Mouse (Mus musculus) cerebellum, postnatal 25 days (tissue): Measurements from ENCODE around the gene Ankrd35.
A peak's percentile ranks its signal among the peaks of the same experiment; 100 is the strongest.
"Not testable (repeated sequence)": the region's sequence is repeated elsewhere in the genome, so short reads cannot be mapped to it uniquely, and the experiment has no call there.

Experiments
- DNase-seq, 2 experiments: peaks; one replicate each; pipeline ENCODE4 v3.0.0; 2021; ENCODE audit warnings: mixed read lengths in 2 of 2

The Ankrd35 gene

GRCm38 (mm10) chr3:96707903-96708683 lies 38.2 kb downstream of the Ankrd35 start, which contains the start of gene Nudt17:
Gene Nudt17, minus strand, starts transcription at chr3:96708562.
- DNase-seq = peak; percentile 90 to 95

- DNase-seq = no peak
Measured at GRCm38 (mm10) chr3:96708684-96709064, 38.7 kb downstream of the Ankrd35 start.

DNA sequence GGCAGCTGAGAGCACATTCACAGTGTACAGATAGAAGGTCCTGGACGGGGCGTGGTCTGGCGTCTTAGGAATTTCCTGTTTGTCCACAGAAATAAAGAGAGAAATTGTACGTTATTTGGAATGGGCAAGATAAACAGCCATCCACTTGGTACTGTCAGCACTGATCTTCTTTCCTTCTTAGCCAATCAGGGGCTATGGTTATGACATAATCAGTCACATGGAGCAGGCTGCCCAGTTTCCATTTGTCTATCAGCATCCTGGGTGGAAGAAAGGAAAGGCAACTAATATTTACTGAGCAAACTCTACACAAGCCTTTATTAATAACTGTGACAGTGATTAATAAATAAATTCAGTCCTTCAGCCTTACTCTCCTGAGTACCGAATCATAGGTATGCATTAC lies 44.4 kb downstream of the Ankrd35 start:
- DNase-seq = no peak

GRCm38 (mm10) chr3:96715854-96716253 lies 45.9 kb downstream of the Ankrd35 start:
- no peak for DNase-seq

DNA sequence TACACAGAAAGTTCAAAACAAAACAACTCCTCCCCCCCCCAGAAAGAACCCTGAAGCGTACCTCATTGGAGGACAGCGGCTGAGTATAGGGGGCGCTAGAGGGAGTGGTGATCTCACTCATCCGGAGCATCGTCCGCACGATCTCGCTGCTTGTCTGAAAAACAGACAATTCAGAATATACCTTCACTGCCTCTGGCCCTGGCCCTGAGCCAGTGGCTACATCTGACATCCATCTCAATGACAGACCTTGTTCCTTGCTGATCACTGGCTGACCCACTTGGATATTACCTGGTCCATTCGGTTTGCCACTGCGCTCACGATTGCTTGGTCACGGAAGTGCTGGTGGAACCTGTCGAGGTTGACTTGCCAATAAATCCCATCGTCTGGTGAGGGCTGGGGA lies 49.2 kb downstream of the Ankrd35 start:
- peak; percentile 79 to 91 for DNase-seq

- peak; percentile 97 to 98 for DNase-seq
Measured at GRCm38 (mm10) chr3:96727343-96727827, 57.5 kb downstream of the Ankrd35 start, which contains the start of the genes Polr3c and Rnf115. Gene Polr3c, minus strand, starts transcription at chr3:96727628. Gene Rnf115, plus strand, starts transcription at chr3:96727664.

- DNase-seq = no peak
Measured at GRCm38 (mm10) chr3:96727828-96728633, 58.1 kb downstream of the Ankrd35 start.

- no peak for DNase-seq
Measured at GRCm38 (mm10) chr3:96728634-96729402, 58.9 kb downstream of the Ankrd35 start.

- no peak for DNase-seq
Measured at GRCm38 (mm10) chr3:96729403-96729784, 59.5 kb downstream of the Ankrd35 start.

GRCm38 (mm10) chr3:96730785-96731184 lies 60.9 kb downstream of the Ankrd35 start:
- no peak for DNase-seq

DNA sequence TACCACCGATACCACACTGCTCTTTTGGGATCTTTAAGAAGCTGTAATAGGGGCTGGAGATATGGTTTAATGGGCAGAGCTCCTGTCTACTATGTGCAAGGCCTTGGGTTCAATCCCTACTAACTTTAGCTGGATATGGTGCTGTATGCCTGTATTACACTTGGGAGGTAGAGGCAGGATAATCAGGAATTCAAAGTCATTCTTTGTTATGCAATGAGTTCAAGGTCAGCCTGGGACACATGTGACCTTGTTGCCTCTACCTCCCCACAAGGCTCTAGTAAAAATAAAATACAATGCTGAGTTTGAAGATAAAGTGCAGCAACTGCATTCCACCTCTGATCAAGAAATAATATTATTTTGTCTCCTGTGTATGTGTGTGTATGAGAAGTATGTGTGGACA lies 64.1 kb downstream of the Ankrd35 start:
- DNase-seq = no peak

DNA sequence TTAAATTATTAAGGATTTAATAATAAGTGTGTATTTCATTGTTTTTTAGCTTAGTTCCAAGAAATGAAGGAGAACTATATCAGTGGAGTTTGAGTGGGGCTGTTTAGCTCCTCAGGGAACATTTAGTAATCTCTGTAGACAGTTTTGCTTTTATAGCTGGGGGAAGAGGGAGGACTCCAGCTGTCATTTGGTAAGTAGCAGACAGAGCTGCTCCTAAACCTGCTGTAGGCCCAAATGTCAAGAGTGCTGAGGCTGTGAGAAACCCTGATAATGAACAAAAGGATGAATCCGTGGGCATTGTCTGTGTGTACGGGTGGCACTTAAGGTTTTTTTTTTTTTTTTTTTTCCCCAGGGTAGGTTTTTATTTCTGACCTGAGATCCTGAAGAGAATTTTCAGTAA lies 65.3 kb downstream of the Ankrd35 start:
- DNase-seq = no peak

DNA sequence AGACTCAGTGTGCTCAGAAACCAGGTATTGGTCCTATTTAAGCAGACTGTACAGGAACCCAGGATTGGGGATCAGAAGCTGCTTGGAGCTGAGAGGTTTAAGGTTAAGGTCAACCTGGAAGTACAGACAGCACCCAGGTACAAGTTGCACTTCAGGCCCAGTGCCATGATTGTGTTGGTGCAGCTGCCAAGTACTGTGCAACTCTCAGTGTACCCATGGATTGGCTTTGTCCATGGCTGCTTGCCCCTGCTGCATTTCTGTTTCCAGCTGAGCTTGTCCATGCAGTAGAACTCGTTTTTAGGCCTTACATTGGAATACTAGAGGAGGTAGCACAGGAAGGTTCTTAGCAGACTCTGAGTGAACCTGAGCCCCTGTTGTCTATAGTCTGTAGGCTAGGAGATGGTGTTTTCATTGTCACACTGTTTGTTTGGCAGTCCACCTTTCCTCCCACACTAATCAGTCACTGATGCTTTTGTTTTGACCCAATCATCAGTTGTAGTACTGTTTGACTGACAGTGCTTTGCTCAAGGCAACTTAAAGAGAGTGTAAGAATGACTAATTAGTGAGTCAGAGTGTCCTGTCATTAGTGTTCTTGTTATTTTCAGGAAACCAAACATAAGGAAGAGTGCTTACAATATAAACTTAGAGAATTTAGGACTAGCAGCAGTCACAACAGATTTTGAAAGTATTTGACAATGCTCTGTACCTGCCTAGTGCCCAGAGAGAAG lies 67.2 kb downstream of the Ankrd35 start:
- no peak for DNase-seq

- DNase-seq = no peak
Measured at GRCm38 (mm10) chr3:96737995-96738394, 68.1 kb downstream of the Ankrd35 start.

DNA sequence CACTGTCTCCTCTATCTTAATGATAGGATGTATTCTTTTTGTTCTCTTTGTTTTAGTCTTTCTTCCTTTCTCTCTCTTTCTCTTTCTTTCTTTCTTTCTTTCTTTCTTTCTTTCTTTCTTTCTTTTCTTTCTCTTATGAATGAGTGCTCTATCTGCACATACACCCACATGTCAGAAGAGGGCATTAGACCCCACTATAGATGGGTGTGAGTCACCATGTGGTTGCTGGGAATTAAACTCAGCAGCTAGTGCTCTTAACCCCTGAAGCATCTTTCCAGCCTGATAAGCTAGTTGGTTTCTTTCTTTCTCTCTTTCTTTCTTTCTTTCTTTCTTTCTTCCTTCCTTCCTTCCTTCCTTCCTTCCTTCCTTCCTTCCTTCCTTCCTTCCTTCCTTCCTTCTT lies 70.3 kb downstream of the Ankrd35 start:
- not testable (repeated sequence) for DNase-seq
